Mouse (Mus musculus): ENCODE results near the gene Ccl4. TPM values are rescaled to one million over a fixed set of nuclear protein-coding genes. Genes with fewer than 3 reads are reported as not detected.
A peak's percentile ranks its signal among the peaks of the same experiment; 100 is the strongest.

Gene Ccl4
- total RNA-seq, 2 experiments from 2014 or later: 19.6 to 37.1 TPM

- ATAC-seq (replicated peaks; ENCODE audit: poor library complexity): peak; percentile 68
Observed at GRCm38 (mm10) chr11:83663532-83663931, 1.1 kb downstream of the Ccl4 start.

GRCm38 (mm10) chr11:83671743-83672142 lies 9.4 kb downstream of the Ccl4 start:
- no peak for ATAC-seq (replicated peaks; ENCODE audit: poor library complexity)

DNA sequence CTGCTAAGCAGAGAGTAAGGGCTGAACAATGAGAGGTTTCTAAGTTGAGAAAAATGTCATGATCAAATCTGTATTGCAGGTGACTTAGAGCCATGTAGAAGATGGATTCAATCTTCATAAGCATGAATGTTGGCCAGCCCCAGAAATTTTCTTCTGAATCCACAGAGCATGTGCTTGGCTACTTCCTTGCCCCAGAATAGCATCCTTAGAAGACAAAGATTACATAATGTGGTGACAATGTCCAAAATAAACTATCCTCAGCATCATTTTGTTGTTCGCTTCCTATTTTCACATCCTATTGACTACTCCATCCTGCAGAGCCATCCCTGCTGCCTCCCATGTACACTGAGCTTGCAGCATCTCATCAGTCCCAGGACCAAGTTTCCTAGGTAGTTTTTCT lies 13.3 kb downstream of the Ccl4 start:
- ATAC-seq (replicated peaks; ENCODE audit: poor library complexity): no peak

GRCm38 (mm10) chr11:83689918-83690317 lies 27.5 kb downstream of the Ccl4 start:
- no peak for ATAC-seq (replicated peaks; ENCODE audit: poor library complexity)

- no peak for ATAC-seq (replicated peaks; ENCODE audit: poor library complexity)
Observed at GRCm38 (mm10) chr11:83692008-83692407, 29.6 kb downstream of the Ccl4 start.

DNA sequence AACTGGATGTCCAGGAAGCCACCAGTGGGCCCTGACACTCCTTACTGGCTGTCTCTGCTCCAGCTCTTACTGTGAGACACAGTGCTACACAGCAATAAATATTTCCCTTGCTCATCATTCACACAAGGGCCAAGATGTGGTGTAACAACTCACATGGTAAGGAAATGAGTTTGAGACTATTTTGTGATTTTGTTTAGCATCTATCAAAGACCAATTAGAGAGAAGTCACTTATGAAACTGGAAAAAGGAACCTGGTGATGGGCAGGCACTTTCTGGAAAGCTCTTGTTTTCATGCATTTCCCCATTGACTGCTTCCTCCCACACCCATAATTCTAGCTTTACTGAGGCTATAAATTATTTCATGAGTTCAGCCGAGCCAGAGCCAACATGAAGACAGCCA lies 41.3 kb downstream of the Ccl4 start, which contains the start of gene Wfdc17:
Gene Wfdc17, plus strand, starts transcription at position 287 of the 400 bp plus-strand sequence.
- ATAC-seq (replicated peaks; ENCODE audit: poor library complexity): peak; percentile 50

GRCm38 (mm10) chr11:83708715-83709114 lies 46.3 kb downstream of the Ccl4 start, which contains the start of gene Wfdc18:
Wfdc18 (plus strand) TSS chr11:83709015.
- ATAC-seq (replicated peaks; ENCODE audit: poor library complexity): no peak

DNA sequence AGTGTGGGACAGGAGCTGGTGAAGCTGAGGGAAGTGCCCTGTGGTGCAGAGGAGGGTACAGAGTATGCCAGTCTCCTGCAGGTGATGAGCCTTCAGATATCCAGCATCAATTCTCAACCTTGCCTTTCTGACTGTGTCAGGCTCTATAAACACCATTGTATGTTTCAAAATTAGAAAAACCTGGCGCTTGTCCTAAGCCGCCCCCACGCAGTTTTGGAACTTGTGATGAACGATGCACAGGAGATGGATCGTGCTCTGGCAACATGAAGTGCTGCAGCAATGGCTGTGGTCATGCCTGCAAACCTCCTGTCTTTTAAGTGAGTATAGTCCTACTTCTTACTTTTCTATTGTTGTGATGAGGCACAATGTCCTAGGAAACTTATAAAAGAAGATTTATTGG lies 47.3 kb downstream of the Ccl4 start:
- no peak for ATAC-seq (replicated peaks; ENCODE audit: poor library complexity)

- no peak for ATAC-seq (replicated peaks; ENCODE audit: poor library complexity)
Observed at GRCm38 (mm10) chr11:83712671-83713070, 50.3 kb downstream of the Ccl4 start.

DNA sequence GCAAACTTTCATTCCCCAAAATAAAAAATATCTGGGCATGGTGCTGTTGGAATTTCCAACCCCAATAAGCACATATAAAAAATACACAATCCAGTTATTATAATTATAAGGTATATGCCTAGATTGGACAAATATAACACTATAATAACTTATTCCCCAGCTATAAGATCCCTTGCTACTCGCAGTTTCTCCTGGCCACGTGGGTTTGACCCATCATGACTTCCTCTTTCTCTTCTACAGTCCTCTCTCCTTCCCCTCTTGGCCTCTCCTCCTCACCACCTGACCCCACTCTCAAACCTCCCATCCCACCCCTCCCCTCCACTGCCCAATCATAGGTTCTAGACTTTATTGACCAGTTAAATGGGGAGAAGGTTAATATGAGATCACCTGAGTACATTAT lies 51.5 kb downstream of the Ccl4 start:
- peak; percentile 48; the same call in 1 of the 2 replicates for ATAC-seq (replicated peaks; ENCODE audit: poor library complexity)

Other genes with a start within 250 kb of the Ccl4 start
- gene Gas2l2, start 233.1 kb upstream of the Ccl4 start, total RNA-seq (2015): 0.15 and 0.30 TPM in 2 replicates
- gene Gas2l2, start 233.1 kb upstream of the Ccl4 start, total RNA-seq (2017): 0.20 and 0.21 TPM in 2 replicates
- 30.8 and 38.7 TPM in 2 replicates for gene 1700020L24Rik, start 224.9 kb upstream of the Ccl4 start, total RNA-seq (2015)
- 77.0 and 80.6 TPM in 2 replicates for gene 1700020L24Rik, start 224.9 kb upstream of the Ccl4 start, total RNA-seq (2017)
- 4.7 and 7.2 TPM in 2 replicates for gene Mmp28, start 199.5 kb upstream of the Ccl4 start, total RNA-seq (2015)
- 3.4 and 5.0 TPM in 2 replicates for gene Mmp28, start 199.5 kb upstream of the Ccl4 start, total RNA-seq (2017)
- gene Taf15, start 189.5 kb upstream of the Ccl4 start, total RNA-seq (2015): 68.8 and 73.2 TPM in 2 replicates
- gene Taf15, start 189.5 kb upstream of the Ccl4 start, total RNA-seq (2017): 25.2 and 49.7 TPM in 2 replicates
- not detected in 2 replicates for gene Heatr9, start 140.4 kb upstream of the Ccl4 start, total RNA-seq (2015)
- gene Heatr9, start 140.4 kb upstream of the Ccl4 start, total RNA-seq (2017): not detected in 2 replicates
- gene Ccl5, start 132.1 kb upstream of the Ccl4 start, total RNA-seq (2015): 1.1 and 4.7 TPM in 2 replicates
- gene Ccl5, start 132.1 kb upstream of the Ccl4 start, total RNA-seq (2017): 0.92 and 3.2 TPM in 2 replicates
- 149 and 197 TPM in 2 replicates for gene Ccl9, start 83.9 kb upstream of the Ccl4 start, total RNA-seq (2015)
- 97.7 and 108 TPM in 2 replicates for gene Ccl9, start 83.9 kb upstream of the Ccl4 start, total RNA-seq (2017)
- 13.6 and 25.2 TPM in 2 replicates for gene Ccl6, start 69.5 kb upstream of the Ccl4 start, total RNA-seq (2015)
- 13.3 and 15.1 TPM in 2 replicates for gene Ccl6, start 69.5 kb upstream of the Ccl4 start, total RNA-seq (2017)
- gene Rpl9-ps1, start 17.0 kb upstream of the Ccl4 start, total RNA-seq (2015): 0.44 and 1.2 TPM in 2 replicates
- gene Rpl9-ps1, start 17.0 kb upstream of the Ccl4 start, total RNA-seq (2017): not detected in 2 replicates
- 99.8 and 229 TPM in 2 replicates for gene Ccl3, start 13.2 kb upstream of the Ccl4 start, total RNA-seq (2015)
- 37.9 and 120 TPM in 2 replicates for gene Ccl3, start 13.2 kb upstream of the Ccl4 start, total RNA-seq (2017)
- 3.0 and 6.0 TPM in 2 replicates for gene Wfdc17, start 41.4 kb downstream of the Ccl4 start, total RNA-seq (2015)
- 1.7 TPM in 1 of 2 replicates, not detected in the other for gene Wfdc17, start 41.4 kb downstream of the Ccl4 start, total RNA-seq (2017)
- not detected in 2 replicates for gene Wfdc18, start 46.4 kb downstream of the Ccl4 start, total RNA-seq (2015)
- gene Wfdc18, start 46.4 kb downstream of the Ccl4 start, total RNA-seq (2017): not detected in 2 replicates
- 110 and 215 TPM in 2 replicates for gene Wfdc21, start 84.4 kb downstream of the Ccl4 start, total RNA-seq (2015)
- 88.5 and 189 TPM in 2 replicates for gene Wfdc21, start 84.4 kb downstream of the Ccl4 start, total RNA-seq (2017)
- 15.6 and 17.5 TPM in 2 replicates for gene Heatr6, start 91.1 kb downstream of the Ccl4 start, total RNA-seq (2015)
- gene Heatr6, start 91.1 kb downstream of the Ccl4 start, total RNA-seq (2017): 13.7 and 16.2 TPM in 2 replicates
- not detected in 2 replicates for gene Hnf1b, start 187.5 kb downstream of the Ccl4 start, total RNA-seq (2015)
- gene Hnf1b, start 187.5 kb downstream of the Ccl4 start, total RNA-seq (2017): not detected in 2 replicates

Data from megakaryocyte progenitor cell, adult 5-6 weeks (primary cell).